Mouse (Mus musculus) liver, embryonic 14.5 days (tissue): Measurements from ENCODE around the gene Dcbld1.

Experiments used
- CTCF ChIP-seq: IDR thresholded peaks from 2 replicates; pipeline ENCODE4 v1.5.1; 2016; ENCODE audit warnings: antibody characterized with exemption, low read depth, control low read depth
- EP300 ChIP-seq: IDR thresholded peaks from 2 replicates; pipeline ENCODE4 v1.6.1; 2016; ENCODE audit warnings: antibody characterized with exemption, low read depth

GRCm38 (mm10) chr10:52281337-52281736 is 47.9 kb downstream of the Dcbld1 start:
- TF ChIP-seq CTCF (no peak), EP300 (no peak)
